Mouse (Mus musculus) erythroblast, embryonic 14.5 days (primary cell): ENCODE measurements around the gene Nin.

Experiments
- GATA1 ChIP-seq: IDR thresholded peaks from 2 replicates; pipeline ENCODE4 v1.6.1; 2012; ENCODE audit warnings: low read length, inconsistent platforms, mixed read lengths
- TAL1 ChIP-seq: IDR thresholded peaks from 3 replicates; pipeline ENCODE4 v1.6.1; 2012; ENCODE audit warnings: low read length, inconsistent platforms, mixed read lengths

GRCm38 (mm10) chr12:70148631-70149265 lies 35.2 kb upstream of the Nin start:
- TF ChIP-seq GATA1 (no peak), TAL1 (no peak)
